Mouse (Mus musculus): ENCODE data around the gene Gm36176. TPM values are rescaled to one million over a fixed set of nuclear protein-coding genes. Genes with fewer than 3 reads are reported as not detected.
"Not testable (repeated sequence)": the region's sequence is repeated elsewhere in the genome, so short reads cannot be mapped to it uniquely, and the experiment has no call there.

The Gm36176 gene
- not detected in 2 replicates for total RNA-seq (2014; rRNA removed; ENCODE audit: low replicate concordance)
- polyA plus RNA-seq (2015; fragmentation: Nextera tagmentation; extraction: Ambion mirVana) = not detected in 2 replicates

DNA sequence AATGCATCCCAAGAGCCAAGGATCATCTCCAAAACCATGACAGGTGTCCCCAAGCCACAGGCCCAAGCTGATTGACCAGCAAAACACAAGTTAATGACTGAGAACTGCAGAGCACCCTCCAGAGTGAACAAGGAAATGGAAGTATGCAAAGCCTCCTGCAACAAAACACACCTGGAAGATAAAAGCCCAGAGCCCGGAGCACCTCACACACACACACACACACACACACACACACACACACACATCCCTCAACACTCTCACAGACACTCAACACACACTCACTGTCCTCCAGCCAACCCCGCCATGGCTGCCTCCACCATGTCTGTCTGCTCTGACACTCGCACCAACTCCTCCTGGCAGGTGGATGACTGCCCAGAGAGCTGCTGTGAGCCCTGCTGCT is at the start of gene Gm36176:
Gm36176 (plus strand) TSS at position 301 of the 400 bp plus-strand sequence.
- Histone ChIP-seq H3K9me3 (replicated peaks; ENCODE audit: control insufficient read depth, low read length) (0 out of 2 replicates have a peak, but pooled peaks cover 15% of the 10 kb centered on the region), H3K27ac (ENCODE audit: low read depth) (no peak within 1 kb of the TSS), H3K36me3 (replicated peaks; ENCODE audit: control insufficient read depth, insufficient read depth, low read length) (no peaks in the 10 kb centered on the region), H3K27me3 (ENCODE audit: control insufficient read depth, insufficient read depth, low read length) (no peaks in the 10 kb centered on the region), H3K4me1 (ENCODE audit: control insufficient read depth, insufficient read depth) (no peaks in the 10 kb centered on the region), H3K4me2 (ENCODE audit: low read depth, low read length) (no peak within 1 kb of the TSS), H3K9ac (replicated peaks; ENCODE audit: low read depth, low read length) (no peak within 1 kb of the TSS), H3K4me3 (ENCODE audit: low read depth, low read length) (no peak within 1 kb of the TSS)
- TF ChIP-seq EP300 (IDR thresholded peaks at IDR 0.05; ENCODE audit: low read depth) = no peak
- no peak for TF ChIP-seq CTCF (IDR thresholded peaks at IDR 0.05; ENCODE audit: low read depth)
- no peak for ATAC-seq (ENCODE audit: insufficient read depth, low read depth)
- WGBS = 62% methylated on average over 3 of the region's 3 CpGs
- no peak for DNase-seq (ENCODE audit: low spot score)

- Histone ChIP-seq H3K36me3 (replicated peaks; ENCODE audit: control insufficient read depth, insufficient read depth, low read length) (no peaks in the 10 kb centered on the region), H3K9ac (replicated peaks; ENCODE audit: low read depth, low read length) (no peak overlapping the region), H3K4me2 (ENCODE audit: low read depth, low read length) (no peak overlapping the region), H3K4me1 (ENCODE audit: control insufficient read depth, insufficient read depth) (no peaks in the 10 kb centered on the region), H3K27ac (ENCODE audit: low read depth) (no peak overlapping the region), H3K4me3 (ENCODE audit: low read depth, low read length) (no peak overlapping the region), H3K9me3 (replicated peaks; ENCODE audit: control insufficient read depth, low read length) (no peaks in the 10 kb centered on the region), H3K27me3 (ENCODE audit: control insufficient read depth, insufficient read depth, low read length) (no peaks in the 10 kb centered on the region)
- ATAC-seq (ENCODE audit: insufficient read depth, low read depth) (peak; percentile 39), DNase-seq (ENCODE audit: low spot score) (peak; percentile 47)
- 14% methylated on average over 3 of the region's 3 CpGs for WGBS
- no peak for TF ChIP-seq EP300 (IDR thresholded peaks at IDR 0.05; ENCODE audit: low read depth)
- TF ChIP-seq CTCF (IDR thresholded peaks at IDR 0.05; ENCODE audit: low read depth) = no peak
Observed at GRCm38 (mm10) chr10:77797677-77798076, 48.9 kb upstream of the Gm36176 start.

GRCm38 (mm10) chr10:77798164-77798920 is 48.3 kb upstream of the Gm36176 start:
- WGBS = 30% methylated on average over 3 of the region's 3 CpGs
- ATAC-seq (ENCODE audit: insufficient read depth, low read depth) = peak; percentile 17; the same call in 1 of the 2 replicates
- H3K4me1 ChIP-seq (ENCODE audit: control insufficient read depth, insufficient read depth); H3K36me3 ChIP-seq (replicated peaks; ENCODE audit: control insufficient read depth, insufficient read depth, low read length); H3K4me3 ChIP-seq (ENCODE audit: low read depth, low read length); H3K4me2 ChIP-seq (ENCODE audit: low read depth, low read length); H3K27ac ChIP-seq (ENCODE audit: low read depth); H3K27me3 ChIP-seq (ENCODE audit: control insufficient read depth, insufficient read depth, low read length); DNase-seq (ENCODE audit: low spot score); H3K9me3 ChIP-seq (replicated peaks; ENCODE audit: control insufficient read depth, low read length); H3K9ac ChIP-seq (replicated peaks; ENCODE audit: low read depth, low read length): not testable (repeated sequence)

- Histone ChIP-seq H3K4me2 (ENCODE audit: low read depth, low read length) (no peak within 1 kb of the TSS), H3K9me3 (replicated peaks; ENCODE audit: control insufficient read depth, low read length) (no peaks in the 10 kb centered on the region), H3K27ac (ENCODE audit: low read depth) (no peak within 1 kb of the TSS), H3K4me1 (ENCODE audit: control insufficient read depth, insufficient read depth) (no peaks in the 10 kb centered on the region), H3K9ac (replicated peaks; ENCODE audit: low read depth, low read length) (no peak within 1 kb of the TSS), H3K4me3 (ENCODE audit: low read depth, low read length) (no peak within 1 kb of the TSS), H3K27me3 (ENCODE audit: control insufficient read depth, insufficient read depth, low read length) (no peaks in the 10 kb centered on the region), H3K36me3 (replicated peaks; ENCODE audit: control insufficient read depth, insufficient read depth, low read length) (no peaks in the 10 kb centered on the region)
- WGBS = 69% methylated on average over 8 of the region's 8 CpGs
- TF ChIP-seq CTCF (IDR thresholded peaks at IDR 0.05; ENCODE audit: low read depth) (no peak), EP300 (IDR thresholded peaks at IDR 0.05; ENCODE audit: low read depth) (no peak)
- DNase-seq (ENCODE audit: low spot score) (no peak), ATAC-seq (ENCODE audit: insufficient read depth, low read depth) (no peak)
Observed at GRCm38 (mm10) chr10:77798921-77799508, 47.6 kb upstream of the Gm36176 start, which contains the start of gene Gm19668. Gm19668 (minus strand) TSS chr10:77799133.

- WGBS = 57% methylated on average over 3 of the region's 3 CpGs
- Histone ChIP-seq H3K4me2 (ENCODE audit: low read depth, low read length) (no peak overlapping the region), H3K9ac (replicated peaks; ENCODE audit: low read depth, low read length) (no peak overlapping the region), H3K27ac (ENCODE audit: low read depth) (no peak overlapping the region), H3K4me3 (ENCODE audit: low read depth, low read length) (no peak overlapping the region), H3K4me1 (ENCODE audit: control insufficient read depth, insufficient read depth) (no peaks in the 10 kb centered on the region), H3K9me3 (replicated peaks; ENCODE audit: control insufficient read depth, low read length) (no peaks in the 10 kb centered on the region), H3K27me3 (ENCODE audit: control insufficient read depth, insufficient read depth, low read length) (no peaks in the 10 kb centered on the region), H3K36me3 (replicated peaks; ENCODE audit: control insufficient read depth, insufficient read depth, low read length) (no peaks in the 10 kb centered on the region)
- TF ChIP-seq CTCF (IDR thresholded peaks at IDR 0.05; ENCODE audit: low read depth) = no peak
- no peak for TF ChIP-seq EP300 (IDR thresholded peaks at IDR 0.05; ENCODE audit: low read depth)
- ATAC-seq (ENCODE audit: insufficient read depth, low read depth) (no peak), DNase-seq (ENCODE audit: low spot score) (no peak)
Observed at GRCm38 (mm10) chr10:77804095-77804494, 42.5 kb upstream of the Gm36176 start.

All from heart, postnatal 0 days (tissue).